Mouse (Mus musculus): ENCODE data around the gene Ugt1a6b. TPM values are rescaled to one million over a fixed set of nuclear protein-coding genes. Genes with fewer than 3 reads are reported as not detected.
"Not testable (repeated sequence)": the region's sequence is repeated elsewhere in the genome, so short reads cannot be mapped to it uniquely, and the experiment has no call there.

Gene Ugt1a6b
- polyA plus RNA-seq, 1 experiment from 2014 or later: not detected

DNA sequence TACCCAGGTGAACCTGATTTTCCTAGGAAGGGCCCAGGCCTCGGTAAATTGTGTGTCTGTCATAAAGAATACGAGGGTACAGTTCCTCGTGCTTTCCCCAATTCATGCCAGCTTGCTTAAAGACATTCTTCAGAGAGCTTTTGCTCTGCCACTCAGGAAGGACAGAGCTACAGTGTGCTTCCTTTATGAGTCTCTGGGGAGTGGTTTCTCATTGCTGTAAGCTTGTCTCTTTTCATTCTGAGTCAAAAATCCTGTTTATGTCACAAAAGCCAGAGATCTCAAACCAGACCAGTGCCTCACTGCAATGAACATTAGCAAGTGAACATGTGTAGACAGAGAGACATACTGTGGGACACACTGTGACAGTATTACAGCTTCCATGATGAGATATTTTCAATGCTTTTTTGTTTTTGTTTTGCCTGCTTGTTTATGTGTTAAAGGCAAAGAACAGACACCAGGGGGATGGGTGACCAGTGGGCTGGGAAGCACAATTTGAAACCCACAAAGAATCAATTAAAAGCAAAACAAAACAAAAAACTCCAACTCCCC lies 30.9 kb downstream of the Ugt1a6b start:
- H3K27me3 ChIP-seq (ENCODE audit: insufficient read depth, poor library complexity, severe bottlenecking): no peaks in the 10 kb centered on the region

DNA sequence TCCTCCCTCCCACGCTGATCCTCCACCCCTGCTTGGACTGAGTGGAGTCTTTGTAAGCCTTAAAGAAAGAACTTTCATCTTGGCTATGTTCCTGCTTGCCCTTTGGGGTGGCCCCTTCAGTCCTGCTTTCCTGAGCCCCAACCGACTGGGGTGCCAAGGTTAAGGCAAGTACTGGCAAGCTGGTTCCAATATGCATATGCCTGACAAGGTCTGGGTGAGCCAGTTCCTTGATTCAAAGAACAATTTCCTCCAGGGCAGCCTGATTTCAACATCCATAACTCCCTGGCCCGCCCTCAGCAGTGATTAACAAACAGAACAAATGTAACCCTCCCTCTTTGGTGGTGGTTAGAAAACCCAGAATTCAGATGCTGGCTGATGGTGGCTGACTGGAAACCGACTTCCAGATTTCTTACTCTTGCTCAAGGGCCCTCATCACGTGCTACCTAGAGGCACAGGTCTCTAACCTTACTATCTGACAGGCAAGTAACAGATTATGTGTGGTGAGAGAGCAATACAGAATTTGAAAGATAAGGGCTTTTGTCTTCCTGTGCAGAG lies 31.5 kb downstream of the Ugt1a6b start, which contains the start of gene Ugt1a6a:
Ugt1a6a (plus strand) TSS at position 353 of the 555 bp plus-strand sequence.
- WGBS: 49% methylated on average over 5 of the region's 5 CpGs
- DNase-seq (ENCODE audit: low spot score); H3K9me3 ChIP-seq; H3K4me3 ChIP-seq; H3K27ac ChIP-seq; H3K36me3 ChIP-seq; H3K27me3 ChIP-seq (ENCODE audit: insufficient read depth, poor library complexity, severe bottlenecking); H3K4me1 ChIP-seq: not testable (repeated sequence)

More for the DNA sequence above, 30.9 kb downstream of the Ugt1a6b start:
- Histone ChIP-seq H3K9me3 (no peaks in the 10 kb centered on the region), H3K27ac (no peak overlapping the region), H3K4me1 (0 out of 2 replicates have a peak, but pooled peaks cover 3% of the 10 kb centered on the region), H3K36me3 (no peaks in the 10 kb centered on the region), H3K4me3 (no peak overlapping the region)
- 71% methylated on average over 3 of the region's 3 CpGs for WGBS
- no peak for DNase-seq (ENCODE audit: low spot score)

- not testable (repeated sequence) for H3K4me3 ChIP-seq; DNase-seq (ENCODE audit: low spot score); H3K9me3 ChIP-seq; H3K27me3 ChIP-seq (ENCODE audit: insufficient read depth, poor library complexity, severe bottlenecking); H3K27ac ChIP-seq; H3K36me3 ChIP-seq; H3K4me1 ChIP-seq
- 83% methylated on average over 6 of the region's 6 CpGs for WGBS
Observed at GRCm38 (mm10) chr1:88135229-88135904, 32.3 kb downstream of the Ugt1a6b start.

DNA sequence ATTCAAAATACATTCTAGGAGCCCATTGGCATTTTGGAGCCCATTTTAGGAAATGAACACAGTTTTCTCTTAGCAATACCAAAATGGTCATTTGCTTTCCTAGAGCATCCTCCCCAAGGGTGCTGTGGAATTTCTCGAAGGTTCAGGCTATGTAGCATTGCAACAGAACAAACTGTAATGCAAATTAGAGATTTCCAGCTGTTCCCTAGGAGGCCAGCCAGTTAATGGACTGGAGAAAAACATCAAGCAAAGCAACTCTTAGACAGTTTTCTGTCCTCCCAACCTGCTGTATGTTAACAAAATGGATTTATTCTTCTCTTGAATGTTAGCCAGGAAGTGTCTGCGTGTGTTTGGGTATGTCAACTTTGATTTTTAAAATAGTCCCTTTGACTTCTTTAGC lies 33.6 kb downstream of the Ugt1a6b start:
- Histone ChIP-seq H3K36me3 (no peaks in the 10 kb centered on the region), H3K9me3 (no peaks in the 10 kb centered on the region), H3K27ac (no peak overlapping the region), H3K27me3 (ENCODE audit: insufficient read depth, poor library complexity, severe bottlenecking) (no peaks in the 10 kb centered on the region), H3K4me3 (no peak overlapping the region), H3K4me1 (0 out of 2 replicates have a peak, but pooled peaks cover 3% of the 10 kb centered on the region)
- whole genome bisulfite sequencing: 79% methylated on average over 2 of the region's 2 CpGs
- no peak for DNase-seq (ENCODE audit: low spot score)

- 84% methylated on average over 3 of the region's 3 CpGs for WGBS
- DNase-seq (ENCODE audit: low spot score): no peak
- no peak overlapping the region for H3K4me3 ChIP-seq
- 0 out of 2 replicates have a peak, but pooled peaks cover 3% of the 10 kb centered on the region for H3K4me1 ChIP-seq
- H3K27ac ChIP-seq: no peak overlapping the region
- H3K27me3 ChIP-seq (ENCODE audit: insufficient read depth, poor library complexity, severe bottlenecking): no peaks in the 10 kb centered on the region
- H3K9me3 ChIP-seq: no peaks in the 10 kb centered on the region
- no peaks in the 10 kb centered on the region for H3K36me3 ChIP-seq
Observed at GRCm38 (mm10) chr1:88137264-88137663, 34.2 kb downstream of the Ugt1a6b start.

DNA sequence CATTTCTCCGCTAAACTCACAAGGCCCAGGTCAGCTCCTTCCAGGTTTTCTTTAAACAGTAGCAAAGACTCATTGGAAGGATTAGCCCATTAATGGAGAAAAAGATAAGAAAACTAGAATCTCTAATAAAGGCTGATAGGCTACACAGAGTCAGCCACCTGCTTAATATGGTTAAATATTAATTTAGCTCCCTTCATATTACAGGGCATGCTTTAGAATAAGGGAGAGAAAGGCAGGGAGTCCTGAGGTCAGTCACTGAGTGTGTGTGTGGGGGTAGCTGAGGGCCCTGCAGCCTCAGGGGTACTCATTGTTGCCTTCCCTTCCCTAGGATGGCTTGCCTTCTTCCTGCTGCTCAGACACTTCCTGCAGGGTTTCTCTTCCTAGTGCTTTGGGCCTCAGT lies 35.1 kb downstream of the Ugt1a6b start:
- Histone ChIP-seq H3K27me3 (ENCODE audit: insufficient read depth, poor library complexity, severe bottlenecking) (no peaks in the 10 kb centered on the region), H3K9me3 (no peaks in the 10 kb centered on the region), H3K27ac (no peak overlapping the region), H3K36me3 (no peaks in the 10 kb centered on the region), H3K4me3 (no peak overlapping the region), H3K4me1 (0 out of 2 replicates have a peak, but pooled peaks cover 3% of the 10 kb centered on the region)
- WGBS: 86% methylated on average over 1 of the region's 1 CpGs
- DNase-seq (ENCODE audit: low spot score): no peak

GRCm38 (mm10) chr1:88140492-88140891 lies 37.4 kb downstream of the Ugt1a6b start:
- not testable (repeated sequence) for DNase-seq (ENCODE audit: low spot score); H3K9me3 ChIP-seq; H3K4me3 ChIP-seq; H3K27me3 ChIP-seq (ENCODE audit: insufficient read depth, poor library complexity, severe bottlenecking); H3K36me3 ChIP-seq; H3K4me1 ChIP-seq; H3K27ac ChIP-seq
- 57% methylated on average over 1 of the region's 1 CpGs for WGBS

- 6% methylated on average over 5 of the region's 5 CpGs for WGBS
- H3K9me3 ChIP-seq; H3K27me3 ChIP-seq (ENCODE audit: insufficient read depth, poor library complexity, severe bottlenecking); H3K36me3 ChIP-seq; DNase-seq (ENCODE audit: low spot score); H3K4me3 ChIP-seq; H3K27ac ChIP-seq; H3K4me1 ChIP-seq: not testable (repeated sequence)
Observed at GRCm38 (mm10) chr1:88143966-88144675, 41.1 kb downstream of the Ugt1a6b start.

DNA sequence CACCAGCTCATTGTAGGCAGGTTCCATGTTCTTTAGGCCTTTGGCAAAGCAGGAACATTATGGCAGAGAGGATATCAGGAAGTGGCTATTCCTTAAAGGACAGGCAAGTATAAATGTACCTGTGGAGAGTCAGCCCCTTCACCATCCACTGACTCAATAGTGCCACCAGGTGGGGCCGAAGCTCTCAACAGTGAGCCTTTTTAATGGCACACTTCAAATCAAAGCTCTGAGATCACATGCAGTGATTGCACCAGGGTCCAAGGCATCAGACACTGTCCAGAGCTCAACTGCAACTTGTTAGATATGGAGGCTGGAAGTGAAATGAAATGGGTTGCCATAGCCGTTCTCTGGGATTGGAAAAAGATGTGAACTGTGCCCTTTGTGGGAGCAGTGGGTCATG lies 42.2 kb downstream of the Ugt1a6b start:
- WGBS: 59% methylated on average over 2 of the region's 2 CpGs
- DNase-seq (ENCODE audit: low spot score); H3K27me3 ChIP-seq (ENCODE audit: insufficient read depth, poor library complexity, severe bottlenecking); H3K4me1 ChIP-seq; H3K27ac ChIP-seq; H3K9me3 ChIP-seq; H3K36me3 ChIP-seq; H3K4me3 ChIP-seq: not testable (repeated sequence)

DNA sequence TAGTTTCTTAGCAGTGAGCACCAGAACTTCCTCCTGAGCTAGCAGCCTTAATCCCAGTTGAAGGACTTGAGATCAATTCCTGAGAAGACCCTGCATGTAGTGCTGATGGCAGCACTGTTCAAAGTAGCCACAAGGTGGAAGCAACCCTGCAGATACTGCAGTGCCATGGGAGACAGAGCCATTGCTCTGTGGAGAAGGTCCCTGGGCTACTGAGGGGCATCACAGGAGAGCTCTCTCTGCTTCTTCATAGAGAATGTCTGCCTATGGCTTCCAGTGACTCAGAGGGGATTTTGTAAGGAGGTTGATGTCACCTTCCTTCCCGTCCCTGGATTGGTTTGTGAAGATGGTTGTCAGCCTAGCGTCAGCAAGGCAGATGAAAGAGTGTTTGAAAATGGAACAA lies 47.1 kb downstream of the Ugt1a6b start:
- not testable (repeated sequence) for H3K27me3 ChIP-seq (ENCODE audit: insufficient read depth, poor library complexity, severe bottlenecking); DNase-seq (ENCODE audit: low spot score); H3K9me3 ChIP-seq; H3K27ac ChIP-seq; H3K4me1 ChIP-seq; H3K36me3 ChIP-seq; H3K4me3 ChIP-seq
- WGBS: 74% methylated on average over 2 of the region's 2 CpGs

DNA sequence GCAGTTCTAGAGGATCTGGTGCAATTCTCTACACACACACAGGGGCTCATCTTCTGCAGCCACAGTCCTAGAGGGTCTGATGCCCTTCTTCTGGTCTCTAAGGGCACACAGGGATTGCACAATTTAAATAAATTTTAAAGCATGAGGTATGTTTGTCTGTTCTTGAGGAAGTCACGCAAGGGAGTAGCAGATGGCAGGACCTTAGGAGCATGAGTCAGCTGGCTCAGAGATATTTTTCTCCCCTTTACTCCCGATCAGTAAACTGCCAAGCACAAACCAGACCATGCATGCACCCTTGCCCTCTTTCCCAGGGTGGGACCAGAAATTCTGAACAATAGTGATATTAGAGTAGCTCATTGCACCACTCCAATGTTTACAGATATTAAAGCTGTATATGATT lies 55.4 kb downstream of the Ugt1a6b start:
- no peaks in the 10 kb centered on the region for H3K27me3 ChIP-seq (ENCODE audit: insufficient read depth, poor library complexity, severe bottlenecking)
- DNase-seq (ENCODE audit: low spot score): no peak
- H3K9me3 ChIP-seq: no peaks in the 10 kb centered on the region
- H3K27ac ChIP-seq: no peak overlapping the region
- no peaks in the 10 kb centered on the region for H3K36me3 ChIP-seq
- no peak overlapping the region for H3K4me3 ChIP-seq
- H3K4me1 ChIP-seq: no peaks in the 10 kb centered on the region
- 68% methylated on average over 2 of the region's 2 CpGs for WGBS

DNA sequence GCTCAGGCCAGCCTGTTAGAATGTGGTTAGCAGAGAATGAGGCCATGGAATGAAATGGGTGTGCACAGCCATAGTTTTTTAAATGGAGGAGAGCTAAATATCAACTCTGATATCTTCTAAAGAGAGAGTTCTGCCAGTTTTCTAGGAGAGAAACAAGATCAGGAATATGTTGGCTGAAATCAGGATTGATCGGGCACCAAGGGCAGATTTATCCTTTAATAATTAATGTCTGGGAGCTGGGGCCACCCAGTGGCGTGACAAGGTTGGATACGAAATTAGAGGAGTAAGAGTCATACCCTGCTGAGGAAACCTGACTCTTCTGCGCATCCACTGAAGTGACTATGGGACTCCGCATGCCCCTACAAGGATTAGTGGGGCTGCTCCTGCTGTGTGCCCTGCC lies 62.7 kb downstream of the Ugt1a6b start, which contains the start of gene Ugt1a5:
Ugt1a5 (plus strand) TSS at position 302 of the 400 bp plus-strand sequence.
- H3K4me1 ChIP-seq: no peaks in the 10 kb centered on the region
- no peak for DNase-seq (ENCODE audit: low spot score)
- H3K27ac ChIP-seq: no peak within 1 kb of the TSS
- no peaks in the 10 kb centered on the region for H3K27me3 ChIP-seq (ENCODE audit: insufficient read depth, poor library complexity, severe bottlenecking)
- H3K4me3 ChIP-seq: no peak within 1 kb of the TSS
- no peaks in the 10 kb centered on the region for H3K9me3 ChIP-seq
- 69% methylated on average over 5 of the region's 5 CpGs for WGBS
- H3K36me3 ChIP-seq: no peaks in the 10 kb centered on the region

DNA sequence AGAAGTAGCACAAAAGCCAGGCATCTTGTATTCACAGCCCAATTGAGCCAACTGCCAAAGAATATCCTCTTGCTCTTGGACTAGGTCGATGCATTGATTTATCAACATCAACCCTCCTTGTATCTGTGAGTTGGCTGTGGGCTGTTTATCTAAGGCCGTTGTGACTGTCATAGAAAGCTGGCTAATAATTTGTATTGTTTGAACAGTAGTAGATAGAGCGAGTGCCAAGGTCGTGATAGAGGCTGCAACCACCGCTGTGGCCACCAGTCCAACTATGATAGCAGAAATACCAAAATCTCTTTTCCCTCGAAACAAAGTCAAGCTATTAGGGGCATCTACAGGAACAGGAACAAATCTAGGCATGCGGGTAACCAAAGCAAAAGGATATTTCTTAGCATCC lies 69.1 kb downstream of the Ugt1a6b start:
- not testable (repeated sequence) for DNase-seq (ENCODE audit: low spot score); H3K27ac ChIP-seq; H3K4me1 ChIP-seq; H3K27me3 ChIP-seq (ENCODE audit: insufficient read depth, poor library complexity, severe bottlenecking); H3K9me3 ChIP-seq; H3K36me3 ChIP-seq; H3K4me3 ChIP-seq
- WGBS: 88% methylated on average over 6 of the region's 7 CpGs

Data from heart, embryonic 10.5 days (tissue).